Mouse (Mus musculus) limb, embryonic 12.5 days (tissue): Measurements from ENCODE around the gene Foxj1. TPM values are rescaled to one million over a fixed set of nuclear protein-coding genes. Genes with fewer than 3 reads are reported as not detected.
"Not testable (repeated sequence)": the region's sequence is repeated elsewhere in the genome, so short reads cannot be mapped to it uniquely, and the experiment has no call there.

Experiments used
- ATAC-seq: fragments of 200-750 bp; cut with Nextera tagmentation; 2 replicates; pipeline ENCODE4 v1.8.0; 2017; ENCODE audit warnings: low read depth, moderate TSS enrichment; ENCODE audit not compliant: insufficient number of reproducible peaks, insufficient read depth, low FRiP score, low TSS enrichment
- H3K27ac ChIP-seq: fragments of 300-500 bp; sonication (generic); 2 replicates; pipeline ENCODE4 v1.5.1; 2016; ENCODE audit warnings: mild to moderate bottlenecking, moderate library complexity
- H3K27me3 ChIP-seq: fragments of 300-500 bp; sonication (generic); 2 replicates; pipeline ENCODE4 v1.6.1; 2016; ENCODE audit warnings: mild to moderate bottlenecking, moderate library complexity
- H3K36me3 ChIP-seq: fragments of 300-500 bp; sonication (generic); 2 replicates; pipeline ENCODE4 v1.6.1; 2016; ENCODE audit warnings: mild to moderate bottlenecking, moderate library complexity
- H3K4me1 ChIP-seq: fragments of 300-500 bp; sonication (generic); replicated peaks from 2 replicates; pipeline ENCODE4 v1.6.1; 2016
- H3K4me2 ChIP-seq: fragments of 300-500 bp; sonication (generic); 2 replicates; pipeline ENCODE4 v1.6.1; 2016; ENCODE audit warnings: mild to moderate bottlenecking, moderate library complexity
- H3K4me3 ChIP-seq: fragments of 300-500 bp; sonication (generic); replicated peaks from 2 replicates; pipeline ENCODE4 v1.5.1; 2016; ENCODE audit warnings: mild to moderate bottlenecking
- H3K9ac ChIP-seq: fragments of 300-500 bp; sonication (generic); replicated peaks from 2 replicates; pipeline ENCODE4 v1.6.1; 2016; ENCODE audit warnings: mild to moderate bottlenecking, moderate library complexity
- H3K9me3 ChIP-seq: fragments of 300-500 bp; sonication (generic); 2 replicates; pipeline ENCODE4 v1.6.1; 2016; ENCODE audit warnings: mild to moderate bottlenecking, moderate library complexity
- WGBS: fragments of 180-500 bp; shearing (Covaris S2); methylation state at CpG from one replicate; pipeline ENCODE4 v1.1.7; 2016; 5-methylcytosine and 5-hydroxymethylcytosine counted together
- polyA plus RNA-seq: library from polyadenylated mRNA; unstranded; fragments of >200 nt; fragmentation: Nextera tagmentation; extraction: Ambion mirVana; gene quantifications from 2 replicates; pipeline ENCODE4 v1.2.1, GENCODE M21; 2016

The Foxj1 gene
- 0.18 TPM in 2 replicates for polyA plus RNA-seq

GRCm38 (mm10) chr11:116335244-116336036 lies at the start of gene Foxj1:
Foxj1 (minus strand) TSS chr11:116335399.
- Histone ChIP-seq H3K4me2 (peak within 1 kb of the TSS; percentile 96), H3K27me3 (peaks cover 42% of the 10 kb centered on the region), H3K27ac (peak within 1 kb of the TSS; percentile 78; the same call in 1 of the 2 replicates), H3K4me1 (peaks cover 49% of the 10 kb centered on the region), H3K4me3 (peak within 1 kb of the TSS; percentile 60), H3K9ac (peak within 1 kb of the TSS; percentile 73), H3K9me3 (no peaks in the 10 kb centered on the region), H3K36me3 (peaks cover 21% of the 10 kb centered on the region)
- under 1% methylated on average over 59 of the region's 61 CpGs for whole genome bisulfite sequencing
- peak; percentile 84 for ATAC-seq

GRCm38 (mm10) chr11:116384171-116384570 lies 49.0 kb upstream of the Foxj1 start:
- H3K9ac ChIP-seq = no peak overlapping the region
- no peaks in the 10 kb centered on the region for H3K9me3 ChIP-seq
- H3K27me3 ChIP-seq = no peaks in the 10 kb centered on the region
- no peak for ATAC-seq
- H3K36me3 ChIP-seq = peaks cover 23% of the 10 kb centered on the region
- H3K4me2 ChIP-seq = no peak overlapping the region
- peaks cover 18% of the 10 kb centered on the region for H3K4me1 ChIP-seq
- 80% methylated on average over 11 of the region's 11 CpGs for WGBS
- H3K4me3 ChIP-seq = no peak overlapping the region
- 0 out of 2 replicates have a peak overlapping the region, but pooled peaks have one; percentile 35 for H3K27ac ChIP-seq

GRCm38 (mm10) chr11:116383070-116383469 lies 47.9 kb upstream of the Foxj1 start:
- H3K27ac ChIP-seq, H3K27me3 ChIP-seq, H3K9me3 ChIP-seq, H3K9ac ChIP-seq, H3K4me3 ChIP-seq, H3K4me2 ChIP-seq, ATAC-seq: not testable (repeated sequence)
- 95% methylated on average over 5 of the region's 5 CpGs for WGBS
- Histone ChIP-seq H3K36me3 (peaks cover 23% of the 10 kb centered on the region; the same call in 1 of the 2 replicates), H3K4me1 (peaks cover 18% of the 10 kb centered on the region)

GRCm38 (mm10) chr11:116380767-116381166 lies 45.6 kb upstream of the Foxj1 start:
- no peak for ATAC-seq
- Histone ChIP-seq H3K27ac (no peak overlapping the region), H3K9me3 (no peaks in the 10 kb centered on the region), H3K36me3 (peaks cover 23% of the 10 kb centered on the region; the same call in 1 of the 2 replicates), H3K4me2 (no peak overlapping the region), H3K9ac (no peak overlapping the region), H3K27me3 (no peaks in the 10 kb centered on the region), H3K4me1 (no peaks in the 10 kb centered on the region), H3K4me3 (no peak overlapping the region)
- WGBS = 84% methylated on average over 7 of the region's 7 CpGs

GRCm38 (mm10) chr11:116379530-116379929 lies 44.3 kb upstream of the Foxj1 start:
- Histone ChIP-seq H3K27me3 (no peaks in the 10 kb centered on the region), H3K27ac (no peak overlapping the region), H3K4me2 (no peak overlapping the region), H3K9ac (no peak overlapping the region), H3K4me3 (no peak overlapping the region), H3K4me1 (no peaks in the 10 kb centered on the region), H3K9me3 (no peaks in the 10 kb centered on the region), H3K36me3 (peaks cover 22% of the 10 kb centered on the region; the same call in 1 of the 2 replicates)
- ATAC-seq = no peak
- WGBS = 85% methylated on average over 6 of the region's 6 CpGs

- H3K36me3 ChIP-seq = peaks cover 11% of the 10 kb centered on the region; the same call in 1 of the 2 replicates
- ATAC-seq = no peak
- 66% methylated on average over 7 of the region's 7 CpGs for WGBS
Observed at GRCm38 (mm10) chr11:116376945-116377661, 41.9 kb upstream of the Foxj1 start.

GRCm38 (mm10) chr11:116371894-116372450 lies 36.8 kb upstream of the Foxj1 start:
- H3K9me3 ChIP-seq = no peaks in the 10 kb centered on the region
- no peak overlapping the region for H3K4me3 ChIP-seq
- no peak for ATAC-seq
- no peak overlapping the region; the same call in 1 of the 2 replicates for H3K27ac ChIP-seq
- 0 out of 2 replicates have a peak, but pooled peaks cover 2% of the 10 kb centered on the region for H3K36me3 ChIP-seq
- peaks cover 5% of the 10 kb centered on the region; the same call in 1 of the 2 replicates for H3K4me1 ChIP-seq
- 67% methylated on average over 4 of the region's 4 CpGs for WGBS
- no peaks in the 10 kb centered on the region for H3K27me3 ChIP-seq
- H3K4me2 ChIP-seq = no peak overlapping the region
- H3K9ac ChIP-seq = no peak overlapping the region

More at GRCm38 (mm10) chr11:116376945-116377661, 41.9 kb upstream of the Foxj1 start:
- Histone ChIP-seq H3K4me2 (no peak overlapping the region), H3K27ac (no peak overlapping the region), H3K9ac (no peak overlapping the region), H3K27me3 (no peaks in the 10 kb centered on the region), H3K9me3 (no peaks in the 10 kb centered on the region), H3K4me3 (no peak overlapping the region), H3K4me1 (no peaks in the 10 kb centered on the region; the same call in 1 of the 2 replicates)

GRCm38 (mm10) chr11:116369633-116370032 lies 34.4 kb upstream of the Foxj1 start:
- no peak overlapping the region for H3K9ac ChIP-seq
- H3K4me1 ChIP-seq = peaks cover 22% of the 10 kb centered on the region
- no peaks in the 10 kb centered on the region for H3K27me3 ChIP-seq
- 69% methylated on average over 5 of the region's 5 CpGs for WGBS
- no peaks in the 10 kb centered on the region for H3K9me3 ChIP-seq
- no peak overlapping the region for H3K4me3 ChIP-seq
- ATAC-seq = no peak
- H3K27ac ChIP-seq = no peak overlapping the region
- H3K36me3 ChIP-seq = 0 out of 2 replicates have a peak, but pooled peaks cover 2% of the 10 kb centered on the region
- H3K4me2 ChIP-seq = no peak overlapping the region

- H3K27ac ChIP-seq = 0 out of 2 replicates have a peak overlapping the region, but pooled peaks have one; percentile 17
- H3K27me3 ChIP-seq = no peaks in the 10 kb centered on the region
- peaks cover 22% of the 10 kb centered on the region for H3K4me1 ChIP-seq
- no peak for ATAC-seq
- 0 out of 2 replicates have a peak, but pooled peaks cover 2% of the 10 kb centered on the region for H3K36me3 ChIP-seq
- 90% methylated on average over 14 of the region's 14 CpGs for WGBS
- no peaks in the 10 kb centered on the region for H3K9me3 ChIP-seq
- H3K9ac ChIP-seq = no peak overlapping the region
- H3K4me3 ChIP-seq = no peak overlapping the region
- no peak overlapping the region for H3K4me2 ChIP-seq
Observed at GRCm38 (mm10) chr11:116369051-116369450, 33.9 kb upstream of the Foxj1 start.

- H3K9me3 ChIP-seq = no peaks in the 10 kb centered on the region
- no peak overlapping the region for H3K9ac ChIP-seq
- peaks cover 22% of the 10 kb centered on the region for H3K4me1 ChIP-seq
- no peak overlapping the region for H3K27ac ChIP-seq
- H3K4me2 ChIP-seq = no peak overlapping the region
- WGBS = 25% methylated on average over 9 of the region's 9 CpGs
- H3K36me3 ChIP-seq = 0 out of 2 replicates have a peak, but pooled peaks cover 2% of the 10 kb centered on the region
- no peaks in the 10 kb centered on the region for H3K27me3 ChIP-seq
- H3K4me3 ChIP-seq = no peak overlapping the region
- ATAC-seq = no peak
Observed at GRCm38 (mm10) chr11:116368116-116368515, 32.9 kb upstream of the Foxj1 start.

- Histone ChIP-seq H3K9me3 (no peaks in the 10 kb centered on the region), H3K27ac (no peak overlapping the region), H3K4me1 (peaks cover 22% of the 10 kb centered on the region), H3K27me3 (no peaks in the 10 kb centered on the region), H3K9ac (no peak overlapping the region), H3K4me3 (no peak overlapping the region), H3K4me2 (no peak overlapping the region), H3K36me3 (peaks cover 7% of the 10 kb centered on the region; the same call in 1 of the 2 replicates)
- WGBS = 82% methylated on average over 1 of the region's 1 CpGs
- no peak for ATAC-seq
Observed at GRCm38 (mm10) chr11:116366647-116367046, 31.4 kb upstream of the Foxj1 start.
